Mouse (Mus musculus) CD4-positive, CD25-positive, alpha-beta regulatory T cell, adult 9 weeks (primary cell): ENCODE data around the gene Aasdh. TPM values are rescaled to one million over a fixed set of nuclear protein-coding genes. Genes with fewer than 3 reads are reported as not detected.

ENCODE experiments used
- polyA plus RNA-seq: library from polyadenylated mRNA; unstranded; fragments of 100-300 nt; shearing (Covaris generic); gene quantifications from one replicate; pipeline ENCODE4 v1.2.1, GENCODE M21; 2017

The Aasdh gene
- polyA plus RNA-seq, result 28.3 TPM

DNA sequence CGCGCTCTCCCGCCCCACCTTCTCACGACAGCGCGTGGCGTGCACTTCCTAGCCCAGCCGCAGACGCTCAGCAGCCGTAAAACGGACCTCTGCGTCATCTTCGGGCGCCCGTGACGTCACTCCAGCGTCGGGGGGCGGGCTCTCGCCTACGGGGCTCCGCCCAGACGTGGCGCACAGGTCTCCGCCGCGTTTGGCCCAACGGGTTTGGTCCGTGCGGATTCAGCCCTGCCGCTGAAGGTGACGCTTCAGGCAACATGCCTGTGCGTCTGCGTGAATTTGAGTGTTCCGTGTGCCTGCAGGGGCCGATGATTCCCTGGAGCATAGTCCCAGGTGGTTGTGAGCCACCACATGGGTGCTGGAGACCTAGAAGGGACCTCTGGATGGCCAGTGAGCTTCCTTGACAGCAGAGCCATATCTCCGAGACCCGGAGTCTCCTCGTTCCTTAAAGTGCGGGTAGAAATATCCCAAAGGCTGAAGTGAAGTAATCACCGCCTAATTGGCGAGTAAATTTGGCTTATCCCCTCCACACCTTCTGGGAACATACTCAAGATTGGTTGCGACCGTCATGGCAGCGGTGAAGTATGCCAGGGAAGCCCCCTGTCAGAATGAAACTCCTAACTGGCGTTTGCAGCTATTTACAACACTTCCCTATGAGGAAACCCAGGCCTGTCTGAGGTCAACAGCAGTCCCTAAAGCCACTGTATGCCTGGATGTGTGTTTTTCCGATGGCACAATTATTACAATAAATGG is at the start of gene Aasdh:
Gene Aasdh, minus strand, starts transcription at position 110 of the 750 bp plus-strand sequence.

DNA sequence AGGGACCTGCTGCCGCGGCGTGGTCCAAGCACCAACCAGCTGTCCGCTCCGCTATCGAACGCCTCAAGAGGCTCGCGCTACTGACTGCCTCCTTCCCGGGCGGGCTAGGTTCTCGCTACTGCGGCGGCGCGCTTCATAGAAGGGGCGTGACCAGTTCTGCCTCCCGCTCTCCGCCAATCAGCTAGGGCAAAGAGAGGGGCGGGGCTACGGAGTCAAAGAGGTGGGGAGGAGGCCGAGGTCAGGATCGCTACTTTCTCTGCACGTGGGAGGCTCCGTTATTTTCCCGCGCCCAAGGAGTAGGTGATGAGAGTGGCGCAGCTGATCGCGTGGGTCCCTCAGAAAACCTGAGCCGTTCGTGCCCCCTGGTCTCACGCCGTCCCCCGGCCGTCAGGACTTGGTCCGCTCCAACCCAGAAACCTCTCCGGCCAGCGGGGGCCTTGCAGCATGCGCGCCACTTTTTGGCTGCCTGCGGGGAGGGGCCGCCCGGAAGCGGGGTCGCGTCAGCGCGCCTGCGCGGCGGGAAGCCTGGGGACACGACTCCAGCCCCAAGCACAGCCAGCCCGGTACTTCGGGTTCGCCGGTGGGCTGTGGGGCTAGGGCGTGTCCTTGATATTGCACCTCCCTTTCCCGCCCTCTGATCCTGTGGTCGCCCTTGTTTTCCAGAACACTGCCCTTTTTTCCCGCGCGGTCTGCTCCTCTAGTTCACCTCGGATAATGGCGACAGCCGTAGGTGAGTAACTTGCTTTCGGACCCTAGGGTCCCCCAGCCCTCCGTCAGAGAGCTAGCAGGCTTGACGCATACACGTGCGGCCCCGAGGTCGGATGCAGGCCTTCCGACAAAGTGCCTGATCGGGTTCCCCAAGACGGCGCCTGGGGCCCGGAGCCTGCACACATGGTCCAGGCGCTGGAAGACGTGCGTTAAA is 46.1 kb upstream of the Aasdh start, which contains the start of the genes Paics and Ppat:
Gene Paics, plus strand, starts transcription at position 202 of the 922 bp plus-strand sequence.
Gene Ppat, minus strand, starts transcription at position 473 of the 922 bp plus-strand sequence.

Other genes with a start within 250 kb of the Aasdh start
- gene C530008M17Rik, start 249.0 kb downstream of the Aasdh start, polyA plus RNA-seq, result 1.5 TPM
- gene Paics, start 45.8 kb upstream of the Aasdh start, polyA plus RNA-seq, result 131 TPM
- gene Ppat, start 46.1 kb upstream of the Aasdh start, polyA plus RNA-seq, result 55.6 TPM
- gene Srp72, start 69.2 kb upstream of the Aasdh start, polyA plus RNA-seq, result 108 TPM
- gene Arl9, start 98.5 kb upstream of the Aasdh start, polyA plus RNA-seq, result 0.55 TPM
- not detected for gene Thegl, start 110.5 kb upstream of the Aasdh start, polyA plus RNA-seq
- gene Hopx, start 209.6 kb upstream of the Aasdh start, polyA plus RNA-seq, result 246 TPM